Mouse (Mus musculus) intestine, postnatal 0 days (tissue): ENCODE results near the gene Tox2. TPM values are rescaled to one million over a fixed set of nuclear protein-coding genes. Genes with fewer than 3 reads are reported as not detected.

Experiments used
- ATAC-seq: fragments of 200-750 bp; cut with Nextera tagmentation; 2 replicates; pipeline ENCODE4 v1.8.0; 2017; ENCODE audit warnings: mild to moderate bottlenecking, moderate TSS enrichment, moderate library complexity
- H3K27ac ChIP-seq: fragments of 300-500 bp; sonication (generic); 2 replicates; pipeline ENCODE4 v1.5.1; 2014; ENCODE audit warnings: mild to moderate bottlenecking, low read depth, low read length, moderate library complexity
- H3K27me3 ChIP-seq: fragments of 300-500 bp; sonication (generic); replicated peaks from 2 replicates; pipeline ENCODE4 v1.6.1; 2014; ENCODE audit warnings: low read length, mixed read lengths; ENCODE audit not compliant: control insufficient read depth, insufficient read depth
- H3K36me3 ChIP-seq: fragments of 300-500 bp; sonication (generic); 2 replicates; pipeline ENCODE4 v1.6.1; 2014; ENCODE audit warnings: mild to moderate bottlenecking, moderate library complexity; ENCODE audit not compliant: control insufficient read depth, insufficient read depth
- H3K4me1 ChIP-seq: fragments of 300-500 bp; sonication (generic); replicated peaks from 2 replicates; pipeline ENCODE4 v1.6.1; 2014; ENCODE audit warnings: antibody characterized with exemption, low read length, mixed read lengths; ENCODE audit not compliant: control insufficient read depth, insufficient read depth
- H3K4me2 ChIP-seq: fragments of 300-500 bp; sonication (generic); replicated peaks from 2 replicates; pipeline ENCODE4 v1.6.1; 2014; ENCODE audit warnings: low read depth, mild to moderate bottlenecking, moderate library complexity
- H3K4me3 ChIP-seq: fragments of 300-500 bp; sonication (generic); 2 replicates; pipeline ENCODE4 v1.5.1; 2014; ENCODE audit warnings: low read depth, low read length
- H3K9ac ChIP-seq: fragments of 300-500 bp; sonication (generic); 2 replicates; pipeline ENCODE4 v1.6.1; 2014; ENCODE audit warnings: mild to moderate bottlenecking, low read depth, low read length
- H3K9me3 ChIP-seq: fragments of 300-500 bp; sonication (generic); 2 replicates; pipeline ENCODE4 v1.6.1; 2016; ENCODE audit warnings: mixed run types; ENCODE audit not compliant: control insufficient read depth
- CTCF ChIP-seq: sonication (generic); IDR thresholded peaks from 2 replicates; pipeline ENCODE4 v1.5.1; 2016; ENCODE audit warnings: low read depth, mild to moderate bottlenecking, control low read depth, antibody characterized with exemption, moderate library complexity
- WGBS: fragments of 180-500 bp; shearing (Covaris S2); extraction: QIAGEN DNeasy Blood & Tissue Kit; methylation state at CpG from one replicate; pipeline ENCODE4 v1.1.7; 2014; 5-methylcytosine and 5-hydroxymethylcytosine counted together
- polyA plus RNA-seq: library from polyadenylated mRNA; unstranded; fragments of >200 nt; fragmentation: Nextera tagmentation; extraction: Ambion mirVana; gene quantifications from 2 replicates; pipeline ENCODE4 v1.2.1, GENCODE M21; 2015

Tox2 gene
- polyA plus RNA-seq, 1 experiment from 2014 or later, result 3.3 TPM

DNA sequence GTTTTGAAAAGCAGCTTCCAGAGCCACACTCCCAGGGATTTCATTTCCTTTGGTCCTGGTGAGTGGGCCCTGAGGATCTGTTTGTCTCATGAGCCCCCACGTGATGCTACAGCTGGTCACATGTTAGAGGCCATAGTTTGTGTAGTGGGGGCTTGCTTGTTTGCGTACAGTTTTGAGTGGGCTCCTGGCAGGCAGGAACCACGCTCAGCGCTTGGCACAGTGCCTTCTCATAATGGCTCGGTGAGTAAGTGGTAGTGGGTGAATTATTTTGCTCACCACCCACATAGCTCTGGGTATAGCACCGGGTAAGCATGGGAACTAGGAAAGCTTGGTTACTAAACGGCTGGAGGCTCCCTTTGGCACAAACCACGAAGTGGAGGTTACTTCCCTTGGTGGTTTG is 6.2 kb downstream of the Tox2 start:
- Histone ChIP-seq H3K27ac (no peak overlapping the region), H3K4me1 (no peaks in the 10 kb centered on the region), H3K9me3 (no peaks in the 10 kb centered on the region), H3K27me3 (peaks cover 37% of the 10 kb centered on the region), H3K4me3 (no peak overlapping the region), H3K36me3 (no peaks in the 10 kb centered on the region), H3K9ac (no peak overlapping the region), H3K4me2 (no peak overlapping the region)
- no peak for TF ChIP-seq CTCF
- 74% methylated on average over 8 of the region's 8 CpGs for WGBS
- no peak for ATAC-seq

- no peak for TF ChIP-seq CTCF
- H3K9me3 ChIP-seq, result no peaks in the 10 kb centered on the region
- H3K4me2 ChIP-seq, result no peak overlapping the region; the same call in 1 of the 2 replicates
- H3K4me1 ChIP-seq, result no peaks in the 10 kb centered on the region
- peak; percentile 61; the same call in 1 of the 2 replicates for ATAC-seq
- no peak overlapping the region for H3K27ac ChIP-seq
- WGBS, result 12% methylated on average over 3 of the region's 3 CpGs
- H3K4me3 ChIP-seq, result no peak overlapping the region
- no peak overlapping the region for H3K9ac ChIP-seq
- no peaks in the 10 kb centered on the region for H3K36me3 ChIP-seq
- peaks cover 11% of the 10 kb centered on the region for H3K27me3 ChIP-seq
Measured at GRCm38 (mm10) chr2:163213085-163213484, 10.2 kb downstream of the Tox2 start.

- ATAC-seq, result no peak
- H3K27ac ChIP-seq, result no peak overlapping the region
- no peak overlapping the region for H3K9ac ChIP-seq
- no peak overlapping the region for H3K4me2 ChIP-seq
- no peaks in the 10 kb centered on the region for H3K4me1 ChIP-seq
- 68% methylated on average over 3 of the region's 3 CpGs for WGBS
- H3K36me3 ChIP-seq, result no peaks in the 10 kb centered on the region
- no peak for TF ChIP-seq CTCF
- H3K4me3 ChIP-seq, result no peak overlapping the region
- no peaks in the 10 kb centered on the region for H3K9me3 ChIP-seq
- no peaks in the 10 kb centered on the region; the same call in 1 of the 2 replicates for H3K27me3 ChIP-seq
Measured at GRCm38 (mm10) chr2:163218095-163218494, 15.2 kb downstream of the Tox2 start.

- Histone ChIP-seq H3K9me3 (no peaks in the 10 kb centered on the region), H3K4me3 (no peak overlapping the region), H3K9ac (no peak overlapping the region), H3K4me2 (no peak overlapping the region), H3K4me1 (no peaks in the 10 kb centered on the region), H3K27me3 (no peaks in the 10 kb centered on the region; the same call in 1 of the 2 replicates), H3K36me3 (no peaks in the 10 kb centered on the region), H3K27ac (no peak overlapping the region)
- no peak for TF ChIP-seq CTCF
- 45% methylated on average over 7 of the region's 7 CpGs for WGBS
- no peak for ATAC-seq
Measured at GRCm38 (mm10) chr2:163218571-163218970, 15.6 kb downstream of the Tox2 start.

- Histone ChIP-seq H3K27me3 (0 out of 2 replicates have a peak, but pooled peaks cover 4% of the 10 kb centered on the region), H3K27ac (no peak overlapping the region), H3K9ac (no peak overlapping the region), H3K36me3 (no peaks in the 10 kb centered on the region), H3K4me3 (no peak overlapping the region), H3K4me2 (no peak overlapping the region), H3K4me1 (no peaks in the 10 kb centered on the region), H3K9me3 (no peaks in the 10 kb centered on the region)
- ATAC-seq, result no peak
- 38% methylated on average over 5 of the region's 5 CpGs for WGBS
- peak; percentile 29; the same call in 1 of the 2 replicates for TF ChIP-seq CTCF
Measured at GRCm38 (mm10) chr2:163219447-163219846, 16.5 kb downstream of the Tox2 start.

DNA sequence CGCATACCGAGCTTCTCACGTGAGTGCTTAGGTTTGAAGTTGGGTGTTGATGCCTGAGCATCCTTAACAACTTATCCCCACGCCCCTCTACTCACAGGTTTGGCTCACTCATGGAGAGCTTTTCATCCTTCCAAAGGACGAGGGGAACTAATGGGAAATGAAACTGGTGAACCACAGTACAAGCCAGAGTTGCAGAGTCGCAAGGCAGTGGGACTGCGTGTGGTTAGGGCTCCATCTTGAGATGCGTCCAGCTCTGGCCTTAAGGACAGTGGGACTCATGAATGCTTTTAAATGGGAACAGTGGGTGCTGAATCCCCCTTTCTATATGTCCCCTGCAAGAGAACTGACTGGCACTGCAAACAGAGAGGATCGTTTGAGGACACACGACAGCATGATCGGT is 17.8 kb downstream of the Tox2 start:
- H3K9ac ChIP-seq, result no peak overlapping the region
- H3K27ac ChIP-seq, result no peak overlapping the region
- 92% methylated on average over 11 of the region's 11 CpGs for WGBS
- ATAC-seq, result no peak
- TF ChIP-seq CTCF, result no peak
- no peaks in the 10 kb centered on the region for H3K4me1 ChIP-seq
- no peaks in the 10 kb centered on the region for H3K9me3 ChIP-seq
- H3K4me2 ChIP-seq, result no peak overlapping the region
- no peaks in the 10 kb centered on the region for H3K36me3 ChIP-seq
- 0 out of 2 replicates have a peak, but pooled peaks cover 4% of the 10 kb centered on the region for H3K27me3 ChIP-seq
- no peak overlapping the region for H3K4me3 ChIP-seq

DNA sequence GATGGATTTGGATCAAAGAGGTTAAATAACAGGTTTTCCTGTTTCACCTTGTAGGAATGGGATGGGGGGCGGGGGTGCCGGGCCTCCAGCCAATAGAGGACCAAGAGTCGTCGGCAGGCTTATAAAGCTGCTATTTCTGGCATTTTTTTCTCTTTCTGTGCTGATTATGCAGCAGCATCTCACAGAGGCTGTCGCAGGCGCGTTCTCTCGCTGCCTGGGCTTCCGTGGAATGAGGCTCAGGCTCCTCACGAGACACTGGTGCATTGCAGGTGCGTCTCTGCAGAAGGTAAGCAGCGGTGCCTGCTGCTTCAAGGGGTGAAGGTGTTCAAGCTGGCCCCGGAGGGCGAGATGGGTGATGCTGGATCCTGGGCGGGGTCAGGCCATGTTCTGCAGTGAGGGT is 22.4 kb downstream of the Tox2 start:
- Histone ChIP-seq H3K9ac (no peak overlapping the region), H3K4me1 (no peaks in the 10 kb centered on the region), H3K9me3 (no peaks in the 10 kb centered on the region), H3K36me3 (no peaks in the 10 kb centered on the region), H3K4me2 (no peak overlapping the region), H3K4me3 (no peak overlapping the region), H3K27me3 (0 out of 2 replicates have a peak, but pooled peaks cover 4% of the 10 kb centered on the region), H3K27ac (no peak overlapping the region)
- no peak for ATAC-seq
- TF ChIP-seq CTCF, result no peak
- WGBS, result 79% methylated on average over 15 of the region's 15 CpGs
